Mouse (Mus musculus) ES-Bruce4 (cell line): ENCODE measurements around the gene Zfp174.

Experiments used
- CTCF ChIP-seq: IDR thresholded peaks from one replicate; pipeline ENCODE4 v1.8.1; 2011; ENCODE audit warnings: low read depth, low read length
- EP300 ChIP-seq: IDR thresholded peaks from 2 replicates; pipeline ENCODE4 v1.6.1; 2011; ENCODE audit warnings: low read depth, low read length; ENCODE audit not compliant: insufficient read depth
- POLR2A ChIP-seq: IDR thresholded peaks from one replicate; pipeline ENCODE4 v1.8.1; 2011; ENCODE audit warnings: low read length; ENCODE audit not compliant: insufficient read depth

DNA sequence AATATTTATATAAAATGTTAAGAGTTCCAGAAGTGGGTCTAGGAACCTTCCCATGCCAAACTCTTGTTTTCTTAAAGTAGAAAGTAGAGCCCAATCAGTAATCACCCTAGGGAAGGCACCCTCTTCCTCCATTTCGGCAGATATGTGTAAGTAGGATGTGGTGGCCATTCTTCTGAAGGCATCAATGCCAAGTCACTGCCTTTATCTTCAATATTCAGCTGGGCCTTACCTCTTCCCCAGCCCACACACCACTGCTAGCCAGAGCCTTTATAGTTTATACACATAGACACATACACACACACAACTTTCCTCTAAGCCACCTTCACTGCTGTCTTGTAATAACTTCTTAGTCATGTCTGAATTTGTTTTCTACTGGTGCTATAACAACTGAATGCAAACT lies 8.7 kb downstream of the Zfp174 start:
- TF ChIP-seq CTCF (no peak), POLR2A (no peak), EP300 (no peak)
